Mouse (Mus musculus) cerebellum, adult 2 months (tissue): ENCODE data around the gene Cdk1. TPM values are rescaled to one million over a fixed set of nuclear protein-coding genes. Genes with fewer than 3 reads are reported as not detected.

Experiments
- DNase-seq, 2 experiments: peaks; one replicate each; pipeline ENCODE4 v3.0.0; 2021
- H3K27ac ChIP-seq: fragments of 200-500 bp; 2 replicates; pipeline ENCODE4 v1.5.1; 2012; ENCODE audit warnings: low read length, control low read depth, inconsistent platforms; ENCODE audit not compliant: insufficient read depth
- H3K27me3 ChIP-seq: fragments of 200-500 bp; 2 replicates; pipeline ENCODE4 v1.6.1; 2012; ENCODE audit warnings: inconsistent platforms, mild to moderate bottlenecking, low read length, moderate library complexity; ENCODE audit not compliant: control insufficient read depth, insufficient read depth
- H3K4me1 ChIP-seq: fragments of 200-500 bp; 2 replicates; pipeline ENCODE4 v1.6.1; 2011; ENCODE audit warnings: low read length; ENCODE audit not compliant: control insufficient read depth, insufficient read depth
- H3K4me3 ChIP-seq: fragments of 200-500 bp; replicated peaks from 2 replicates; pipeline ENCODE3; 2011; ENCODE audit warnings: mild to moderate bottlenecking, low read depth, low read length, control low read depth; ENCODE audit not compliant: insufficient read depth
- CTCF ChIP-seq: fragments of 200-500 bp; IDR thresholded peaks from 2 replicates; pipeline ENCODE4 v1.5.1; 2011; ENCODE audit warnings: low read depth, mild to moderate bottlenecking, control low read depth, low read length, moderate library complexity, borderline replicate concordance; ENCODE audit not compliant: insufficient read depth
- POLR2A ChIP-seq: fragments of 200-500 bp; IDR thresholded peaks from 2 replicates; pipeline ENCODE4 v1.6.1; 2011; ENCODE audit warnings: low read length, control low read depth, borderline replicate concordance; ENCODE audit not compliant: insufficient read depth
- WGBS: fragments of 180-500 bp; shearing (Covaris S2); methylation state at CpG from one replicate; pipeline ENCODE4 v1.1.7; 2018; 5-methylcytosine and 5-hydroxymethylcytosine counted together
- polyA plus RNA-seq: library from polyadenylated mRNA; depleted of rRNA; stranded (reverse); fragments of >200 nt; gene quantifications from 2 replicates; pipeline ENCODE4 v1.2.3, GENCODE M21; 2012

Gene Cdk1
- polyA plus RNA-seq, 1 experiment, result 1.6 TPM

DNA sequence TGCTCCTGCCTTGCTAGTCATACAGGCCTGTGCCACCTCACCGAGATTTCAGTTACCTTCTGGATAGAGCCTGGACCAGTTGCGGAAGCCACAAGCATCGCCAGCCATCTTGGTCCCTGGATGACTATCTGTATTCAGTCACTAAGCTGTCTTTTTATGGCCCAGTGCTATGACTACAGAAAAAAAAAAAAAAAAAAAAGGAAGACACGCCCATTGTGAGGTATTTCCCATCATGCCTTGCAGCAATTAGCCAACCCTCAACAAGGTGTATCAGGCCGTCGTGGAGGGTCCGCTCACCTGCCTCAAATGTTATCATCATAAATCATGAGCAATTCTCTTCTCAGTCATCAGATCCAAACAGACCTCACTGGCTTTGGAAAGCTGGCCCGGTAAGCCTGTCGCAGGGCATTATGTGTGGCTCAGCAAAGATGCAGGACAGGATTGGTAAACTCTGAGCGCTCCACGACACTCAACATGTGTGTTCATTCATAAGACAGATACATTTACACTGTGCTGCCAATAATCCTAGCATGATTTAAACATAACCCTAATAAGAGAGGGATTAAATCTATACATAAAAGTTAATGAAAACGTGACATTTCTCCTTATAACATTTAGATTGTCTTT, 24.6 kb downstream of the Cdk1 start:
- no peak overlapping the region for H3K27ac ChIP-seq
- no peaks in the 10 kb centered on the region for H3K27me3 ChIP-seq
- peaks cover 3% of the 10 kb centered on the region; the same call in 1 of the 2 replicates for H3K4me1 ChIP-seq
- no peak for TF ChIP-seq CTCF
- TF ChIP-seq POLR2A, result no peak
- H3K4me3 ChIP-seq, result no peak overlapping the region
- 82% methylated on average over 12 of the region's 12 CpGs for WGBS
- no peak for DNase-seq

DNA sequence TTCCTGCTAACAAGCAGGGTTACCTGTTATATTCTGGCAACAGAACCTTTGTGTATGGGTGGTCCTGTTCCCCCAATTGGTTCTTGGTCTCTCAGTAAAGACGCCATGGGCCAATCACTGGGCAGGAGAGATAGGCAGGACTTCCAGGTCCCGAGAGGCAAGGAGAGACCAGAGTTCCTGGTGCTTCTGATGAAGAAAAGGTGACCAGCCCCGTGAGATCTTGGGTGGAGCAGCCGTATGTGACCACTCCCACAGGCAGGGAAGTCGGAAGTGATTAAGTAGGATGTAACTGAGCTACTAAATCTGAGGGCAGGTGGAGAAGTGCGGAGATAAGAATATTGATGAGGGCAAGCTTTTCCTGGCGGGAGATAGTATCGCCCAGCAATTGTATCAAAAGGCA, 25.4 kb downstream of the Cdk1 start:
- 94% methylated on average over 8 of the region's 8 CpGs for WGBS
- H3K4me1 ChIP-seq, result peaks cover 3% of the 10 kb centered on the region; the same call in 1 of the 2 replicates
- no peaks in the 10 kb centered on the region for H3K27me3 ChIP-seq
- H3K4me3 ChIP-seq, result no peak overlapping the region
- TF ChIP-seq CTCF (no peak), POLR2A (no peak)
- no peak overlapping the region for H3K27ac ChIP-seq
- no peak for DNase-seq

GRCm38 (mm10) chr10:69326433-69326832, 26.3 kb downstream of the Cdk1 start:
- Histone ChIP-seq H3K27ac (no peak overlapping the region), H3K4me1 (peaks cover 3% of the 10 kb centered on the region; the same call in 1 of the 2 replicates), H3K4me3 (no peak overlapping the region), H3K27me3 (no peaks in the 10 kb centered on the region)
- DNase-seq, result peak; percentile 45 to 67
- TF ChIP-seq POLR2A (no peak), CTCF (no peak)
- 21% methylated on average over 3 of the region's 3 CpGs for WGBS

DNA sequence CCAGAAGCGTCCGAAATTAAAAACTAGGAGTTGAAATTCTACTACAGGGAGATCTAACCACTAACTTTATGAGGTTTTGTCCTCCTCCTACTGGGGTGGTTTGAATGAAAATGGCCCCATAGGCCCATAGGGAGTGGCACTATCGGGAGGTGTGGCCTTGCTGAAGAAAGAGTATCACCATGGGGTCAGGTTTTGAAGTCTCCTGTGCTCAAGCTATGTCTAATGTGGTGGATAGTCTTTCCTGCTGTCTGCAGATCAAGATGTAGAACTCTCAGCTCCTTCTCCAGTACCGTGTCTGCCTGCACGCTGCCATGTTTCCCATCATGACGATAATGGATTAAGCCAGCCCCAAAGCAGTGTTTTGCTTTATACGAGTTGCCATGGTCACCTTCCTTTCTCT, 27.9 kb downstream of the Cdk1 start:
- Histone ChIP-seq H3K27me3 (no peaks in the 10 kb centered on the region), H3K4me3 (no peak overlapping the region), H3K4me1 (peaks cover 3% of the 10 kb centered on the region; the same call in 1 of the 2 replicates), H3K27ac (no peak overlapping the region)
- TF ChIP-seq CTCF, result no peak
- no peak for TF ChIP-seq POLR2A
- 94% methylated on average over 7 of the region's 7 CpGs for WGBS
- no peak for DNase-seq

GRCm38 (mm10) chr10:69323986-69324385, 28.8 kb downstream of the Cdk1 start:
- no peak overlapping the region for H3K4me3 ChIP-seq
- H3K27me3 ChIP-seq, result no peaks in the 10 kb centered on the region
- DNase-seq, result no peak
- H3K4me1 ChIP-seq, result peaks cover 3% of the 10 kb centered on the region; the same call in 1 of the 2 replicates
- WGBS, result 87% methylated on average over 13 of the region's 13 CpGs
- no peak overlapping the region for H3K27ac ChIP-seq
- TF ChIP-seq CTCF (no peak), POLR2A (no peak)

DNA sequence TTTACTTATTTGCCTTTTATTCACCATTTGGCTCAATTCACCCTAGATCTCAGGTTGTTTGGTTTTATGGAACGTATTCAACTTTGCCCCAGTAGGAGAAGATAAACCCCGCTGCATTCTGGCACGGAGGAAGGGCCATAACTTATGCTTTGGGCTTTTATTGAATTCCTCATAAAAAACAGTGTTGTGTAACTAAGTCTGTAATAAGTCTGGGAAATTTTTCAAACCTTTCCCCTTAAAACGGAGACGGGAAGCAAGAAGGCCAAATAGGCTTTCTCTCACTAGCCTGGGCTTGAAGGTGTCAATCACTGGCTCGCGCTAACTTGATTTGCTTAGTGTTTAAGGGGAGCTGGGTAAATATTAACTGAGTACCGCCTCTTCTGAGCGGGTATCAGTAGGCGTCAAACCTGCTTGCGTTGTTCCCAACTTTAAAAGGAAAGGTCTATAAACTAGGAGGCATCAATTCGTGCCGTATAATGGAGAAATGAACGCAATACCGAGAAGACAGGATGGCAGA, 31.2 kb downstream of the Cdk1 start:
- no peak for DNase-seq
- 50% methylated on average over 15 of the region's 15 CpGs for WGBS
- Histone ChIP-seq H3K27ac (no peak overlapping the region), H3K4me3 (no peak overlapping the region), H3K27me3 (no peaks in the 10 kb centered on the region), H3K4me1 (peaks cover 3% of the 10 kb centered on the region; the same call in 1 of the 2 replicates)
- TF ChIP-seq CTCF (no peak), POLR2A (no peak)

DNA sequence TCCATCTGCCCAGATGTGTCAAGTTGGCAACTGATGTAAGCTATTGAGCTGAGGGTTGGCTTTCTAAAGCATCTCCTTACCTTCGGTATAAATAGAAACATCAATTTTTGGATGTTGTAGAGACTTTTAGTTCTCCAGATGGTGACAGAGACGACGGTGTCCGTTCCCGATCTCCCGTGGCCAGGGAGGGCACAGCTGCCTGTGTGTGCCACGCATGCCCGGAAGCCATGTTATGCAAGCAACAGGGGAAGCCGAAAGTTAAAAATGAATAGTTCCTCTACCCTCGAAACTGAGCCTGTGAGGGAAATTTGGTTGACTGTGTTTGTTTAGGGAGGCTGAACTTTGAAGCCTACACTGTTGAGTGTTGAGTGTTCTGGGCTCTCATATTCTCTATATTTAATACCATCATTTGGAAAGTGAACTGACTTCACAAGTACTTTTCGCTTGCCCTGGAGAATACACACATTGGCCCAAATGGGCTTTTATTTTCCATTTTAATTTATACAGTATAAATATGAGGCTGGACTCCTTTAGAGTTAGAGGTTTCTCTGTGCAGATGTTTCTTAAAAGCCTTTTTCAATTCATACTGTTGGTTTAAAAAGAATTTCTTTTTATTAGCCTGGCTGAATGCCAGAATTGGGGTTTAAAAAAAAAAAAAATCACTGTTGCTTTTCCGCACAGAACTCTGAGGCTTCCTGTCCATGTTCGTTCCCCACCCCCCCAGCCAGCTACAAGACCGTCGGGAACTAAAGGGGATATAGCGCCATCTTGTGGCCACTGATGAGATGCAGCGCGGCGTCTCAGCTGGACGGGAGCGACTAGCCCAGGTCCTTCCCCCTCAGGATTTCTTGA, 31.8 kb downstream of the Cdk1 start:
- H3K4me3 ChIP-seq, result no peak overlapping the region
- no peaks in the 10 kb centered on the region for H3K27me3 ChIP-seq
- 41% methylated on average over 21 of the region's 21 CpGs for WGBS
- no peak overlapping the region for H3K27ac ChIP-seq
- no peaks in the 10 kb centered on the region for H3K4me1 ChIP-seq
- TF ChIP-seq CTCF (peak; percentile 88), POLR2A (no peak)
- DNase-seq, result peak; percentile 55 to 63

DNA sequence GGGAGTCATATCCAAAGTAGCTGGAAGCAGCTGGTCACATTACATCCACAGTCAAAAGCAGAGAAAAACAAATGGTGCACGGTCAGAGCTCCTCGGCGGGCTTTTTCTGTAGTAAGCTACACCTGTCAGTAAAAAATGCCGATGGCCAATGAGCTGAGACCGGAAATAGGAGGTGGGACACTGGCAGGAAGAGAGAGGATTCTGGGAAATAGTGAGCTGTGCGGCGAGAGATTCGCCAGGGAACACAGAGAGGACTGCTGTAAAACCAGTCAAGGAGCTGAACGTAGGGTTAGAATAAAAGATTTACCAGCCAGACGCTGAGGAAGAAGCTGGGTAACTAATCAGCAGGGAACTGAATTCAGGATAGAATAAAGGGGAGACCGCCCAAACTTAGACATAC, 34.2 kb downstream of the Cdk1 start:
- H3K27ac ChIP-seq, result no peak overlapping the region
- H3K4me3 ChIP-seq, result no peak overlapping the region
- TF ChIP-seq CTCF (no peak), POLR2A (no peak)
- no peak for DNase-seq
- no peaks in the 10 kb centered on the region for H3K27me3 ChIP-seq
- 77% methylated on average over 11 of the region's 11 CpGs for WGBS
- no peaks in the 10 kb centered on the region for H3K4me1 ChIP-seq
